Mouse (Mus musculus) adrenal gland, postnatal 36 days (tissue): ENCODE data around the gene Tescl. TPM values are rescaled to one million over a fixed set of nuclear protein-coding genes. Genes with fewer than 3 reads are reported as not detected.

ENCODE experiments used
- DNase-seq, 2 experiments: peaks; one replicate each; pipeline ENCODE4 v3.0.0; 2021; ENCODE audit warnings: mixed read lengths in 1 of 2
- microRNA-seq: library from miRNA; unstranded; fragments of <30 nt; microRNA quantifications from one replicate; pipeline ENCODE4 v1.2.0, GENCODE M21; 2021
- total RNA-seq, 2 experiments: library from RNA; stranded (reverse); gene quantifications; 2 replicates each; pipeline ENCODE4 v1.2.3; 2021

Tescl gene
- total RNA-seq, 2 experiments from 2014 or later, result 0.36 to 0.56 TPM

DNA sequence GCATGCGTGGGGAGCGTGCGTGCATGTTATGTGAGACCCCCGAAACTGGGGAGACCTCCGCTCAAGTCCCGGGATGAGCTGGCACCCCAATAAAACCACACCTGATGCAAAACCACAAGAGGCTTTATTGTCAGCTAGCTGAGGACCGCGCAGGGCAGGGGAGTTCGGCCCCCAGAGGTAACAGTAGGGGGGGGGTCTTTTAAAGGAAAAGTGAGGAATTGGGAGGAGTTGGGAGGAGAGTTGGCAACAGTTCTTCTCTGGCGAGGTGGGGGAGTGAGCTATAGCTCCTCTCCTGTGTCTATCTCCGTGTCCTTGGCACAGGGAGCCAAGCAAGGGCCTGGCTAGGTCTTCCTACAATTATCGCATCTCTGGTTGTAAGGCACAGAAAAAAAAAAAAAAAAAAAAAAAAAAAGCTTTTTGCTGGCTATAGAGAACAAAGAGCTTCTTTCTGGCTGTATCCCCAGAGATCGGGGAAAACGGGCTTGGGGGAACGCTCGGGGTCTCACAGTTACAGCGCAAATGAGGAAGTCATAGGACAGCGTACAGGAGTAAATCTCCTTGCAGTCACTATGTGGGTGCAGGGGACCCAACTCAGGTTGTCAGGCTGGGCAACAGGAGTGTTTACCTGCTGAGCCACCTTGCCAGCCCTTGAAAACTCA lies 33.8 kb downstream of the Tescl start:
- peak in 1 of 2 experiments; percentile 20 for DNase-seq

DNA sequence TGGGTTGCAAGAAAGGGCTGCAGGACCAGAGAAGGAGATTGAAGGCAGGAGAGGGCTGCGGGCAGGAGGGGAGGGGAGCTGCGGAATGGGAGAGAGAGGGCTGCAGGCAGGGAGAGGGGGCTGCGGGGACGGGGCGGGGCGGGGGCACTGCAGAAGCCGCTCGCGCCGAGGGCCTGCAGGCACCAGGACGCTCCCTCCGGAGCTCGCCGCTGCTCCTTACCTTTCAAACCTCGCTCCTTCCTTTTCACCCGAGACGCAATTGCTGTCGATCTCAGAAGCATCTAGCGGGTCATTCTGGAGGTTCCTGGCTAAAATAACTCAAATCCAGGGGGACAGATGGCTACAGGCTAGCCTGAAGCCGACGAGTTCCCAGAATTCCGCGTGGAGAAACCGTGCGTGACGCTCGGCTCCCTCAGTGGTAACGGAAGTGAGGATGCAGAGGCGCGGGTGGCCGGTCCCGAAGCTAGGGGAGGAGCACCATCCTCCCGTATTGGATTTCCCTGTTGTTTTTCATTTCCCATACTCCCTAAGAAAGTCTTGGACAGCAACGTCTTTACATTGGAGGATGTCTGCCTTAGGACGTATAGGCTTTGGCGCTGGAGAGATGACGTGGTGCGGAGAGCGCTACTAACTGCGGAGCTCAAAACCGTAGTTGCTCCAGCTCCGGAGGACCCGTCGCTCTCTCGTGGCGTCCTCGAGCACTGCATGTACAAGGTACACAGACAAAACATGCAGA lies 34.6 kb downstream of the Tescl start:
- DNase-seq, result peak; percentile 73 to 78

DNA sequence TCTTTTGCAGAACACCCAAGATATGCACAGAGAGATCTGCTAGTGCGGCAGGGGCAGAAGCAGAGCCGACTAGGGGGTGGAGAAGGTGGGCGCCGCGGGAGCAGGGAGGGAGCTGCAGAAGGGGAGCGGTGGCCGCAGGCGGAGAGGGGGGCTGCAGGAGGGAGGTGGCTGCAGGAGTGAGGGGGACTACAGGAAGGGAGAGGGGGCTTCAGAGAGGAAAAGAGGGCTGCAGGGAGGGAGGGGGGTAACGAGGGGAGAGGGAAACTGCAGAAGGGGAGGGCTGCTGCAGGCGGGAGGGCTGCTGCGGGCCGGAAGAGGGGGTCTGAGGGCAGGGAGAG lies 35.1 kb downstream of the Tescl start:
- DNase-seq, result peak in 1 of 2 experiments; percentile 18

DNA sequence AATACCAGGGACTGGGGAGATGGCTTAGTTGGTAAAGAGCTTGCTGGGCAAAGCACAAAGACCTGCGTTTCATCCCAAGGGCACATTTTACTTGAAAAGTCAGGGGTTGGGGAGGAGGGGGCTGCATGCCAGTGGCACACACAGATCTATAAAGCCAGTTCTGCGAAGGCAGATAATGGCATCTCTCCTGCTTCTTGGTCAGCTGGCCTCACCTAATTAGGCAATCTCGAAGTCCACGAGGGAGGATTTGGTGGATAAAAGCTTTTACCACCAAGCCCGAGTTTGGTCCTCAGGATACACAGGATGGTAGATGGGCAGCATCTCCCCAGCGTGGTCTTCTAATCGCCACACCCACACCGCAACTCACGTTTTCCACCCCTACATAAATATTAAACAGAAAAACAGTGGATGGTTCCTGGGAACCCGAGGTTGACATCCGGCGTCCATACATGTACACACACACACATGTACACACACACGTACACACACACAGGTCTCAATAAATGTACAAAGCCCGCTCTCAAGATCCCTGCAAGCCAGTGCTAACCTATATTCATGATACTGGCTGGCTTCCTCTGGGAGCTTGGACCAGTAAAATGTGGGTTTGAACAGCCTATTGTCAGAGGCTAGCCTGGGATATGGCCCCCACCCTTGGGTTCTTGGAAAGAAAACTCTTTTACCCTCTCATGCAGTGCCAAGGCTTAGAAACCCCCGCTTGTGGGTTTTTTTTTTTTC lies 36.2 kb downstream of the Tescl start:
- DNase-seq, result no peak

DNA sequence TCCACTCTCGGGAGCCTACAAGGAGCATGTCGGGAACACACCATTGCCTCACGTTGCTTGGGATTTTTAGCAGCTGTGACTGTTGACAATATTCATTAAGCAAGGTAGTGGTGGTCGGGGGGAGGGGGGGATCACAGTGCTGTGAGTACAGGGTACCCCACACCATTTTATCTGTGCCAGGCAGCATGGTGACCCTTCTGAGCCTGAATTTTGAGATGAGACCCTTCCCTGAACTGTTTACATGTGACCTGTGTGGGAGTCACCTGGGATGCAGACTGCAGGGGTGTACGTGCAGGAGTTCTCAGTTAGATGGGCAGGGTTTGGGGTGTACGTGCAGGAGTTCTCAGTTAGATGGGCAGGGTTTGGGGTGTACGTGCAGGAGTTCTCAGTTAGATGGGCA lies 37.4 kb downstream of the Tescl start:
- DNase-seq, result no peak

DNA sequence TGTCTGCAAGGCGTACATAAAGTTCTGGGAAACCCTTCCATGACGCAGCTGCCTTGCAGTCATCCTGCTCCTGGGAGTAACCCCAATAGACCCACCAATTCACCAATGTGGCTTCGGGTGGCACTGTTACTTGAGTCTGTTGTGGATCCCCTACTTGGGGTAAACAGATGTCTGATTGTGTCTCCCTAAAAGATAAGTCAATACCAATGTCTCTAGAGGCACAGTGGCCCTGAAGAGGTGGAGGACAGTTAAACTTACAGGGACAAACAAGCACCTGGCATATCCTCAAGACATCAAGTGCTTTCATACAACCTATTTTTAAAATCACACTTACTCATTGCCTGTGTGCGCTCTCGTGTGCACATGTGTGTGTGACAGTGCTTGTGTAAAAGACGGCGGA lies 38.4 kb downstream of the Tescl start:
- DNase-seq, result no peak

DNA sequence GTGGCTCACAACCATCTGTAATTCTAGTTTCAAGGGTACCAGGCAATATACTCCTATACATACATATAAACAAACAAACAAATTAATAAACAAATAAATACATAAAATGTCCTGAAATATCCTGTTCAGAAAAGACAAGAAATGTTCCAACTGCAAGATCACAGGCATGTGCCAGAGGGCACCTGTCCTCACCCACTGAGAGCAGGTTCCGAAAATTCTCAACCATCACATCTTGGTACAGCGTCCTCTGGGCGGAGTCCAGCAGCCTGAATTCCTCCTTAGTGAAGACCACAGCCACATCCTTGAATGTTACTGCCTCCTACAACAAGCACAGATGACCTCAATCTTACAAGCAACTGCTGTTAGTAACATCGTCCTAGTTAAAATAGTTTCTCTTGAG lies 39.0 kb downstream of the Tescl start:
- DNase-seq, result no peak

DNA sequence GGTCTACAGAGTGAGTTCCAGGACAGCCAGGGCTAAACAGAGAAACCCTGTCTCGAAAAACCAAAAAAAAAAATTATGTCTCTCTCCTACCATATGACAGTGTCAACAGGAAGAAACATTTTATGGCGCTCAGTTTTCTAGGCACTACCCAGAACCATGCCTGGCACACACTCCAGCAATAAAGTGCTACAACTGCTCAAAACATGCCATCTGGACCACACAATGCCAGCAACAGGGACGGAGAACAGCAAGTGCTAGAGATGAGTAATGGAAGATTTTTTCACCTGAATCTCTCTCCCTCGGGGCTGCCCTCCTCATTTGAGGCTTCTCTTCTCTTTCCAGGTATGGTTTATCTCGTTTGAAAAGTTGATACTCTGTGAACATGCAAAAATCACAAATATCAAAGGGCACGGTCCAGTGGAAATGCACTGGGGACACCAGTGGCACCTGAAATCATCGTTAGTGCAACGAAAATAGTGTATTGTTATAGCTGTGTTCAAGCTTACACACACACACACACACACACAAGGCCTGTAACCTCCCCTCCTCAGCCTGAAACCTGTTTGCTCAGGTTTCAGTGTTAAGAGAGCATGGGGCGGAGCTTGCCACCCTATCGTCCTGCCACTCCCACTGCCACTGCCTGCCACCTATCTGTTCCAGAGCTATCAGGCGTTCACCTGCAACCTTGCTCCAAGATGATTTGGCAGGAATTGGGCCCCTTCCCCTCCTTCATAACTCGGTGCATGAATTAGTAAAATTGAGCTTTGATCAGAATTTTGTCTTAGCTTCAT lies 40.5 kb downstream of the Tescl start:
- DNase-seq, result no peak

DNA sequence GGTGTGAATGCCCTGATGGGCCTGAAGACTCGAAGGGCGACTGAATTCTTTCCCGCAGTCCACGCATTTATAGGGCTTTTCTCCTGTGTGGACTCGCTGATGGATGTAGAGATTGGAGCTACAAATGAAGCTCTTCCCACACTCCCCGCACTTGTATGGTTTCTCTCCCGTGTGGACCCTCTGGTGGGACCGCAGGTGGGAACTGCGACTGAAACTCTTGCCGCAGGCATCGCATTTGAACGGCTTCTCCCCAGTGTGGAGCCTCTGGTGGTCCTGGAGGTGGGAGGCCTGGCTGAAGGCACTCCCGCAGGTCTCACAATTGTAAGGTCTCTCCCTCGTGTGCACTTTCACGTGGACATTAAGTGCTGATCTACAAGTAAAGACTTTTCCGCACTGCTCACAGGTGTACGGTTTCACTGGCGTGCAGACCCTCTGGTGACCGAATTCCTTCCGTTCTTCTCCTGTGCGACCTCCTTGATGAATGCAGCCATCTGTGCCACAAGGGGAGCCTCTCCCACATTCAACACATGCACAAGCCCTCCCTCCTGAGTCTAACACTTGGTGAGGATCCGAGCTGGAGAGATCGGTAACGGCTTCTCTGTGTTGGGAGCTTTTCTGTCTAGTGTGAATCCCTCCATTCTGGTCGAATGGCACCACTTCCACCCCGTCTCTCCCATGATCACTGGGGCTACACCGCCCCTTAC lies 42.2 kb downstream of the Tescl start:
- DNase-seq, result no peak

DNA sequence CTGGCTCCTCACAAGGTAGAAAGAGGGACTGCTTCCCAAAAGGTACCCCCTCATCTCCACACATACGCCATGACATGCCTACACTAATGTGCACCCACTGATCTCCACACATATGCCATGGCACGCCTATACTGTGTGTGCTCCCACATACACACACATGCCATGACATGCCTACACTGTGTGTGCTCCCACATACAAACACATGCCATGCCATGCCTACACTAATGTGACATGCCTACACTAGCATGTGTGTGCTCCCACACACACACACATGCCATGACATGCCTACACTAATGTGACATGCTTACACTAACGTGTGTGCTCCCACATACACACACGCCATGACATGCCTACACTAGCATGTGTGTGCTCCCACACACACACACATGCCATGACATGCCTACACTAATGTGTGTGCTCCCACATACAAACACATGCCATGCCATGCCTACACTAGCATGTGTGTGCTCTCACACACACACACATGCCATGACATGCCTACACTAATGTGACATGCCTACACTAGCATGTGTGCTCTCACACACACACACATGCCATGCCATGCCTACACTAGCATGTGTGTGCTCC lies 43.5 kb downstream of the Tescl start:
- DNase-seq, result no peak

DNA sequence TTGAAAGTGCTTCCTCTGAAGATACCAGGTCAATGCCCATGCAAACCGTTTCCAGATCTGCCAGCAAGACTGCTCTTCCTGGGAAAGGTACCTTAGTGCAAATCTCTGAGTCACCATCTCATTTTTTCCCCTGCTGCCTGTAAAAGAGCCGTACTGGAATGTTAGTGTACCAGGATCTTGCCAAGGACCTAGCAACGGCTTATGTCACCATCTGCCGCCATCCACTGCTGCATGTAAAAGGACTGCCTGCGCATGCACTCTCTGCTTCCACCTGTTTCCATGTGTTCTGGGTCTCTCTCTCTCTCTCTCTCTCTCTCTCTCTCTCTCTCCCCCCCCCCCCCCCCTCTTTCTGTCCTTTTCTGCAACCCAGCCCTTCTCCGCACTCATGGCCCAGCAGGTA lies 45.2 kb downstream of the Tescl start:
- no peak for DNase-seq

DNA sequence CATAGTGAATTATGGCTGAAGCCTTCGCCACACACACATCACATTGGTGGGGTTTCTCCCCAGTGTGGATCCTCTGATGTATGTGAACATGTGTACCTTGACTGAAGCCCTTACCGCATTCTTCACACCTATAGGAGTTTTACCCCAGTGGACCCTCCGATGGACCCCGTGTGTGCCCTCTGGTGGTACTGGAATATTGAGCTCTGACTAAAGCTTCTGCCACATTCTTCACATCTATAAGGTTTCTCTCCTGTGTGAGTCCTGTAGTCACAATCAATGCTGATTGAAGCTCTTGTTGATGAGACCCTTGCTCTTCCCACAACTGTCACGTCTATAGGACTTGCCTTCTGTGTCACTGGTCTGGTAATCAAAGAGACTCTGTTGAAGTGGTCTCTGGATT lies 46.1 kb downstream of the Tescl start:
- DNase-seq, result no peak

DNA sequence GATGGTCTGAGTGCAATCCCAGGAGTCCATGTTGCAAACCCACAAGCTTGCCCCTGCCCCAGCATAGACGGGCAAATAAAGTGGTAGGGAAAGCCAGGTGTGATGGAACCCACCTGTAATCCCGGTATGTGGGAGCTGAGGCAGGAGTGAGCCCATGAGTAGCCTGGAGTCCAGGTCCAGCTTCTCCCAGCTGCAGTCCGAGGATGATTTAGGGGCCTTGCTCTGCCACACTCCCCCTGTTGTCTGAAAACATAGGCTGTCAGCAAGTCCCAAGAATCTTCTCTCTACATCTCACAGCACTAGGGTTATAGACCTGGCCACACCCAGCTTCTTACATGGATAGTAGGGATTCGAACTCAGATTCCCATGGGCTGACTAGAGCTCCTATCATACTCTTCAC lies 46.8 kb downstream of the Tescl start:
- DNase-seq, result no peak

DNA sequence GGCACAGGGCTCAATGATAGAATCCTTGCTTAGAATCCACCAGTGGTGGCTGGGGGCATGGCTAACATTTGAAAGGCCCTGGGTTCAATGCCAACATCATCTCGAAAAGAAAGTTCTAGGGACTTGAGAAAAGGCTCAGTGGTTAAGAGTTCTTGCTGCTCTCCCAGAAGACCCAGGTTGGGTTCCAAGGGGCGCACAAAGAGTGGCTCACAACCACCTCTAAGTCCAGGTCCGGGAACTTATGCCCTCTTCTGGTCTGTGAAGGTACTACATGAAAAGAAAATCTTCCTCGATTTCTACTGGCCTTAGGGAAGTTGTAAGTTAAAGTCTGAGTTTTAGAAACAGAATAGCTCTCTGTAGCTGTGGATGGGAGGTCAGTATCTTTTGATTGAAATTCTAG lies 47.6 kb downstream of the Tescl start:
- DNase-seq, result no peak

Small RNA genes lying within 50 kb of the gene (microRNA-seq; reads per million reads assigned to microRNA genes)
- gene Gm27592, result not detected

Other genes starting within 250 kb of the Tescl start
- gene Zfp112, start 221.6 kb downstream of the Tescl start, total RNA-seq, result 1 to 10 TPM; 2.8 to 3.4 TPM
- 1 to 10 TPM; 8.8 TPM for gene Zfp235, start 199.8 kb downstream of the Tescl start, total RNA-seq
- under 1 TPM; 0.20 to 0.70 TPM for gene Zfp114, start 158.9 kb downstream of the Tescl start, total RNA-seq
- gene Zfp111, start 122.5 kb downstream of the Tescl start, total RNA-seq, result 1 to 10 TPM; 8.1 to 9.9 TPM
- gene Zfp109, start 96.4 kb downstream of the Tescl start, total RNA-seq, result 1 to 10 TPM; 3.4 to 3.8 TPM
- 1 to 10 TPM; 2.0 to 2.1 TPM for gene Zfp108, start 79.1 kb downstream of the Tescl start, total RNA-seq
- gene Zfp93, start 63.5 kb downstream of the Tescl start, total RNA-seq, result 1 to 10 TPM; 4.7 to 5.2 TPM
- gene Zfp61, start 32.7 kb downstream of the Tescl start, total RNA-seq, result 10 to 100 TPM in 1 of 2 experiments, 1 to 10 TPM in 1; 8.8 to 10.3 TPM
- gene Zfp94, start 17.3 kb downstream of the Tescl start, total RNA-seq, result 1 to 10 TPM; 3.1 to 4.0 TPM
- gene Lypd5, start 15.3 kb upstream of the Tescl start, total RNA-seq, result not detected
- 1 to 10 TPM in 1 of 2 experiments, under 1 TPM in 1; 0.79 to 1.3 TPM for gene Kcnn4, start 36.3 kb upstream of the Tescl start, total RNA-seq
- gene Smg9, start 65.7 kb upstream of the Tescl start, total RNA-seq, result 10 to 100 TPM; 17.8 to 21.1 TPM
- gene Irgc1, start 118.4 kb upstream of the Tescl start, total RNA-seq, result not detected
- 1 to 10 TPM; 7.9 to 9.8 TPM for gene Plaur, start 128.5 kb upstream of the Tescl start, total RNA-seq
- gene Cadm4, start 148.1 kb upstream of the Tescl start, total RNA-seq, result 1 to 10 TPM; 2.8 to 3.6 TPM
- 1 to 10 TPM; 6.0 to 6.8 TPM for gene Zfp428, start 173.1 kb upstream of the Tescl start, total RNA-seq
- not detected for gene AC161166.1, start 178.5 kb upstream of the Tescl start, total RNA-seq
- 10 to 100 TPM; 20.4 to 24.1 TPM for gene Irgq, start 196.8 kb upstream of the Tescl start, total RNA-seq
- not detected for gene Pinlyp, start 212.2 kb upstream of the Tescl start, total RNA-seq
- gene Xrcc1, start 212.4 kb upstream of the Tescl start, total RNA-seq, result 10 to 100 TPM; 37.6 to 41.3 TPM